Mouse (Mus musculus) left cerebral cortex, postnatal 10 days (tissue): ENCODE measurements around the gene Klhl32. TPM values are rescaled to one million over a fixed set of nuclear protein-coding genes. Genes with fewer than 3 reads are reported as not detected.
"Not testable (repeated sequence)": the region's sequence is repeated elsewhere in the genome, so short reads cannot be mapped to it uniquely, and the experiment has no call there.

Experiments
- DNase-seq, 2 experiments: peaks; one replicate each; pipeline ENCODE4 v3.0.0; 2021 to 2022; ENCODE audit warnings: low spot score in 2 of 2, mixed read lengths in 1 of 2; ENCODE audit errors: extremely low spot score in 1 of 2
- intact Hi-C: fragments of 180-260 bp; cut with DNase I; formaldehyde crosslinking; loops from one replicate; pipeline ENCODE4 v1.15.1; 2025
- total RNA-seq, 2 experiments: library from RNA; stranded (reverse); gene quantifications; 2 replicates each; pipeline ENCODE4 v1.2.3; 2021

Gene Klhl32
- total RNA-seq, 2 experiments from 2014 or later, result 16.5 to 17.5 TPM

- intact Hi-C loops, result loop anchor here (10.0 kb wide), 1 partner anchor 444 kb away; no protein-coding TSS in a partner anchor
- DNase-seq, result peak; percentile 27 to 38
Measured at GRCm38 (mm10) chr4:24698528-24699117, 152.3 kb downstream of the Klhl32 start.

DNA sequence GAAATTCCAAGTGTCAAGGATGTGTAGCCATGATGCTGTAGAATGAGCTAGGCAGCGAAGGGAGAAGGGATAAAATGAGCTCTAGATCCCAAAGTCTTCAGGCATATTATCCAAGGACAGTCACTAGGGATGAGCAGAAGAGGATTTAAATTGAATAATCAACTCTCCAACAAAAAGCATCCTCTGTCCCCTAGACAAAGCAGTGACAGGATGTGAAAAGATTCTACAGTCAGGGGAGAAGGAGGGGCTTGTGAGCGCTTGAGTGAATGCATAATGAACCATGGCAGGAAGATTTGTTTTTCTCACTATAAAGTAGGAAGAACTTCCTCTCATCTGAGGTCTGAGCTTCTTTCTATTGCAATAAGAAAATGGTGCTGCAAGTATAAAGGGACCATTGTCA lies 170.8 kb downstream of the Klhl32 start:
- intact Hi-C loops, result no loop called here
- no peak for DNase-seq

DNA sequence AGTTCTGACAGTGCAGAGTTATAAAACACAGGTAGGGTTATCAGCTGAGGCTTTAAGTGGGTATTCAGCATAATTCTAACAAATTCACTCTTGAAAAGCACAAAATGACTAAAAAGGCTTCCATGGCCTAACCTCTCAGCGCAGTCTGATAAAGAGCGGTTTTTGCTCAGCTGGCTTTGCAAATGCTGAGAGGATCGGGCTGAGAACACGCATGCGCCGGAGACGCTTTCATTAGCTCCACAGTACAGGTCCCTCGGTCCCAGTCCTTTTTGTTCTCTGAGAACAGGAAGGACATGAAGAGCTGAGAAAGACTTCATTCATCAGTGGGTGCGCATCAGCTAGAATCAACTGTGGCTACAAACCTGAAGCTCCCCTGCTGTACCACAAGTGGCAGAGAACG lies 180.9 kb downstream of the Klhl32 start:
- no peak for DNase-seq
- intact Hi-C loops, result no loop called here

GRCm38 (mm10) chr4:24659218-24659617 lies 191.7 kb downstream of the Klhl32 start:
- intact Hi-C loops, result no loop called here
- DNase-seq, result no peak

- intact Hi-C loops, DNase-seq: not testable (repeated sequence)
Measured at GRCm38 (mm10) chr4:24644735-24645134, 206.2 kb downstream of the Klhl32 start.

DNA sequence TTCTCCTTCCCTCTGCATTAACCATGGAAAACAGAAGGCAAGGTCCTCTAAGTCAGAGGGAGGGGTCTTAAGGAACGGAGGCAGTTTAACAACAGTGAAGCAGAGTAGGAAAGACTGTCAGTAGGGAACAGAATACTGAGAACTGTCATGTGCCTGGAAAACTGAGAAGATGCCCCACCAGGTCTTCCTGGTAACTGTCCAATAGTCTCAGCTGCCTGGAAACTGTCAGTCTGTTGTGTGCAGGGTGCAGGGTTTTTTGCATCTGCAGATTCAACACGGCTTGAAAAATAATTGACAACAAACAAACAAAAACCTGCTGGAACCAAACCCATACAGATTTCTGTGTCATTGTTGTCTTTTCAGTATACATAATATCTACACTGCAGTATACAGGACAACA lies 208.6 kb downstream of the Klhl32 start:
- intact Hi-C loops, result no loop called here
- DNase-seq, result no peak

GRCm38 (mm10) chr4:24631177-24631911 lies 219.6 kb downstream of the Klhl32 start:
- intact Hi-C loops, result no loop called here
- peak in 1 of 2 experiments; percentile 26 for DNase-seq

- intact Hi-C loops, result no loop called here
- DNase-seq, result no peak
Measured at GRCm38 (mm10) chr4:24630430-24630829, 220.5 kb downstream of the Klhl32 start.

DNA sequence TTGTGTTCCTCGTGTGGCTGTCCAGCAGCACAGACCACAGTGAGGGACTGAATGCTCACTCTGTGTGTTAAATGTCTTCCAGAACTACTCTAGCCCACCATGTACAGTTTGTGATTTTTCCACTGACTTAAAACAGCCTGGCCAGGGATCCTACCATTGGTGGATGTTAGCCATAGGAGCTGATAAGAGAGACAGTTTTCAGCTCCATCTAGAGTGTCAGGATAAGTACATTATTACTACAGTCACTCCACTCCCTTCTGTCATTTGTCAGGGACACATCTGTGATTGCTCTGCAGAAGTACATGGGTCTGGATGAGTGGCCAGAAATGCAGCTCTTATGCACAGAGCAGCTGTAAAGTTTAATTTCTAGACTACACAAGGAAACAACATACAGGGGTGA lies 223.1 kb downstream of the Klhl32 start:
- intact Hi-C loops, result no loop called here
- DNase-seq, result no peak

- intact Hi-C loops, result no loop called here
- DNase-seq, result no peak
Measured at GRCm38 (mm10) chr4:24626686-24627085, 224.2 kb downstream of the Klhl32 start.

- DNase-seq, result no peak
Measured at GRCm38 (mm10) chr4:24625951-24626584, 224.9 kb downstream of the Klhl32 start.

DNA sequence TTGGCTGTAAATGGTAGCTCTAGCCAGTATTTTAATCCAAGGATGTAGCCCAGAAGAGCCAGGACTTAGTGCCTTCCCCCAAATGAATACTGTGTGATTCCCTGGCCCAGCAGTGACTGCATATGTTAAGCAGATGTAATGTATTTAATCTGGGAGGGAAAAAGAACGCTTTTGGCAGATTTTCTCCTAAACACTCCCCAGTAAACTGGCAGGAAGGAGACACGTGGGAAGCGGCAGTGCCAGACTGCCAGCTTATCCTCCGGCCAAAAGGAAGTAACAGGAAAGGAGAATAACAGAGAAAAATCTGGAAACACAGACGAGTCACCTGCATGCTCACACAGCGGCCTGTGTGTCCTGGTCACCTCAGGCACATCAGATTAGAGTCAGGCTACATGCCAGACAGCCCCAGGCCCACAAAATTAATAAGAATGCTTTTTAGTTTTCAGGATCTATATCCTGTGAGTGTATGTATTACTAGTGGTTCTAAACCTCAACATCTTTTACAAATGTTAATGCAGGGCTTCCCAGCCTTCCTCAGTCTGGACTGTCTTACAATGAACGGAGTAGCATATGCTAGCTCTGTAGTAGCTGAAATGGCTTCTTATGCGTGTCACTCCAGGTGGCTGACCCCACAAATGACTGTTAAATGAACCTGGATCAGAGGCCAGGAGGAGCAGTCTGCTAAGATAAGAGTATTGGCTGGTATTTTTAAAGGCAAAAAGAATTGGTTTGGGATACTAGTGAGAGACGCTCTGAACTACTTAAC lies 229.3 kb downstream of the Klhl32 start:
- DNase-seq, result peak in 1 of 2 experiments; percentile 44
- intact Hi-C loops, result no loop called here

More at GRCm38 (mm10) chr4:24625951-24626584, 224.9 kb downstream of the Klhl32 start:
- intact Hi-C loops, result no loop called here

DNA sequence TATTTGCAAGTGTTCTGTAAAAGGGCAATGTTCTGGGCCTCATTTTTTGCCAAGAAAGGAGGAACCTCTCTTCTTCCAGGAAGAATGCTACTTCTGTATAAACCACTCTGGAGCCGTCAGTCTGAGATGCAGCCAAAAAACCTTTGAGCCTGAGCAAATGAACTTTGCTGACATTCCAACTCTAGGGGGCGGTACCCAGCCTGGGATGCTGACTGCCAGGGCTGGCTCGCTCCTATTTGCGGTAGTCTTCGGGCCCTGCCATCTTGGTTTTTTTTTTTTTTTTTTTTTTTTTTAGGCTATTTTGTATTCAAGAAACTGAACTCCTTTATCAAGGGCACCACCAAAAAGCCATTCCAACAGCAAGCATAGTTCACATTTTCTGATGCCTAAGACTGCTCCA lies 230.5 kb downstream of the Klhl32 start:
- intact Hi-C loops, result no loop called here
- DNase-seq, result peak in 1 of 2 experiments; percentile 45

DNA sequence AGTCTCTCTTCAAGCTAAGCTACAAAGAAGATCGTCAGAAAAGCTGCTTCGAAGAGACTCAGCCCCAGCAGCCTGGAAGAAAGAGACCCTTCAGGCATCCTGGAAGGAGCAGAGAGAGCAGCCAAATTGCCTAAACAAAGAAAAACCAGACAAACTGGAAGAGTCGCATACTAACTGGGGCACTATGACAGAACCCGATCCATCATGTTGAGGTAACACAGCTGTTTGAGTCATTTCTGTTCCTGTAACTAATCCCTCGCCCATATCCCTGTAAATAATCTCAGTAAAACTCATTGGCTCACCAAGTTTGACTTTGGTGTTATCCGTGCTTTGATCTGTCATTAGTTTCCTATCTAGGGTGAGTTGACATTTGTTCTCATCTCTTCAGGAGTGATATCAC lies 230.9 kb downstream of the Klhl32 start:
- no peak for DNase-seq
- intact Hi-C loops, result no loop called here

GRCm38 (mm10) chr4:24609564-24609963 lies 241.4 kb downstream of the Klhl32 start:
- intact Hi-C loops, result no loop called here

DNA sequence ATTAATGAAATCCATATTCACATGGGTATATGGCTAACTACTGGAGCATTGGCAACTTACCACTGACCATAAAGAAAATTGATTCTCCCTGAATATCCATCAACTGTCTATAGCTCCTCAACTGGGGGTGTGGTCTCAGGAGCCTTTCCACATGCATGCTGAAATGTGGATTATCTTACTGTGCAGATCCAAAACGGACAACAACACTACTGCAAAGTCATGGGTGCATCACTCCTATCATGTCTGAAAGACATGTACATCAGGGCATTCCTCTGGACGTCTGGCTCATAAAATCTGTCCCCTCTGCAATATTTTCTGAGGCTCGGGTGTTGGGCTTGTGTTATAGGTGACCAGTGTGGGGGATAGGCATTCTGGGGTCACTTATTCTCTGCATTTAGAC lies 241.8 kb downstream of the Klhl32 start:
- no peak for DNase-seq
- intact Hi-C loops, result no loop called here

More at GRCm38 (mm10) chr4:24609564-24609963, 241.4 kb downstream of the Klhl32 start:
- DNase-seq, result no peak

- intact Hi-C loops, result no loop called here
Measured at GRCm38 (mm10) chr4:24601711-24602110, 249.2 kb downstream of the Klhl32 start.

GRCm38 (mm10) chr4:24598637-24599036 lies 252.3 kb downstream of the Klhl32 start:
- no peak for DNase-seq
- intact Hi-C loops, result no loop called here

More at GRCm38 (mm10) chr4:24601711-24602110, 249.2 kb downstream of the Klhl32 start:
- DNase-seq, result no peak

DNA sequence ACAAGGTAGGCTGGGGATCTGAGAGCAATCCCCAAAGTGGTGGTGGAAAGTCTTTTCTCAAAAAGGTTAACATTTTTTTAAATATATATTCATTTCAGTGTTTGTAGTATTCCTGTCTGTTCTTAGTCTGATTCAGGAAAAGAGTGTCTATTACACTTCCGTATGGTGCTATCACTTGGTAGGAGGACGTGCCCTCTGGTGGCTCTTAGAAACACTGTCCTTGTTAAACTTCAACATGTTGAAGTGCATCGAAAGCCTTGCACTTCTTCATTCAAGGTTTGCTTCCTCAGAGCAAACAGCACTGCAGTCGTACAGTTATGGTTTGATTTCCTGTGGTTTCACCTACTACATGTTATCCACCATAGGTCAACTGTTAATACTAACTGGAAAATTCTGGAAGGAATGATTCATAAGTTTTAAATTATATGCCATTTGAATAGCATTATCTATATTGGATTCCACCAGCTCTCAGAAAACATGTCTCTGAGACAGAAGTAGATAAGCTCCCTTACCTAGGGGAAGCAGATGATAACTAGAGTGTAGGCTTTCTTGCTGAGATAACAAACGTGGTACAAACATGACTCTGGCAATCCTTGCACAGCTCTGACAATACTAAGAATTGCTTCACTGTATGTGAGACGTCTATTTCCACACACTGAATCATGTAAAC lies 253.8 kb downstream of the Klhl32 start:
- intact Hi-C loops, result no loop called here
- no peak for DNase-seq
